Mouse (Mus musculus) heart, embryonic 11.5 days (tissue): ENCODE results near the gene Ndufa6. TPM values are rescaled to one million over a fixed set of nuclear protein-coding genes. Genes with fewer than 3 reads are reported as not detected.
"Not testable (repeated sequence)": the region's sequence is repeated elsewhere in the genome, so short reads cannot be mapped to it uniquely, and the experiment has no call there.

ENCODE experiments used
- ATAC-seq: fragments of 200-750 bp; cut with Nextera tagmentation; replicated peaks from 2 replicates; pipeline ENCODE4 v1.8.0; 2017; ENCODE audit warnings: moderate library complexity; ENCODE audit not compliant: insufficient number of reproducible peaks, low FRiP score, low TSS enrichment
- H3K27ac ChIP-seq: fragments of 300-500 bp; sonication (generic); 2 replicates; pipeline ENCODE4 v1.5.1; 2014; ENCODE audit warnings: mild to moderate bottlenecking, low read depth, low read length
- H3K27me3 ChIP-seq: fragments of 300-500 bp; sonication (generic); 2 replicates; pipeline ENCODE4 v1.6.1; 2014; ENCODE audit warnings: mild to moderate bottlenecking, low read length, mixed read lengths; ENCODE audit not compliant: control insufficient read depth, insufficient read depth
- H3K36me3 ChIP-seq: fragments of 300-500 bp; sonication (generic); 2 replicates; pipeline ENCODE4 v1.6.1; 2014; ENCODE audit warnings: mild to moderate bottlenecking, low read length, moderate library complexity, mixed read lengths; ENCODE audit not compliant: control insufficient read depth, insufficient read depth
- H3K4me1 ChIP-seq: fragments of 300-500 bp; sonication (generic); 2 replicates; pipeline ENCODE4 v1.6.1; 2014; ENCODE audit warnings: low read length; ENCODE audit not compliant: control insufficient read depth, insufficient read depth
- H3K4me2 ChIP-seq: fragments of 300-500 bp; sonication (generic); 2 replicates; pipeline ENCODE4 v1.6.1; 2014; ENCODE audit warnings: mild to moderate bottlenecking, moderate library complexity
- H3K4me3 ChIP-seq: fragments of 300-500 bp; sonication (generic); 2 replicates; pipeline ENCODE4 v1.5.1; 2014; ENCODE audit warnings: low read depth, low read length
- H3K9ac ChIP-seq: fragments of 300-500 bp; sonication (generic); 2 replicates; pipeline ENCODE4 v1.6.1; 2014; ENCODE audit warnings: mild to moderate bottlenecking, low read depth, low read length, moderate library complexity
- H3K9me3 ChIP-seq: fragments of 300-500 bp; sonication (generic); replicated peaks from 2 replicates; pipeline ENCODE4 v1.6.1; 2016; ENCODE audit warnings: low read length; ENCODE audit not compliant: control insufficient read depth
- WGBS: fragments of 180-500 bp; shearing (Covaris S2); extraction: QIAGEN DNeasy Blood & Tissue Kit; methylation state at CpG from one replicate; pipeline ENCODE4 v1.1.7; 2014; ENCODE audit not compliant: insufficient replicate concordance; 5-methylcytosine and 5-hydroxymethylcytosine counted together
- polyA plus RNA-seq: library from polyadenylated mRNA; unstranded; fragments of >200 nt; fragmentation: Nextera tagmentation; extraction: Ambion mirVana; gene quantifications from 2 replicates; pipeline ENCODE4 v1.2.1, GENCODE M21; 2014

Gene Ndufa6
- polyA plus RNA-seq, 1 experiment from 2014 or later: 487 TPM

GRCm38 (mm10) chr15:82374437-82374836 is 20.3 kb upstream of the Ndufa6 start:
- ATAC-seq: no peak
- H3K4me2 ChIP-seq: no peak overlapping the region
- H3K4me3 ChIP-seq: no peak overlapping the region
- no peaks in the 10 kb centered on the region for H3K36me3 ChIP-seq
- no peak overlapping the region for H3K27ac ChIP-seq
- peaks cover 1% of the 10 kb centered on the region; the same call in 1 of the 2 replicates for H3K4me1 ChIP-seq
- no peaks in the 10 kb centered on the region for H3K9me3 ChIP-seq
- 81% methylated on average over 5 of the region's 5 CpGs for WGBS
- H3K9ac ChIP-seq: no peak overlapping the region
- no peaks in the 10 kb centered on the region for H3K27me3 ChIP-seq

DNA sequence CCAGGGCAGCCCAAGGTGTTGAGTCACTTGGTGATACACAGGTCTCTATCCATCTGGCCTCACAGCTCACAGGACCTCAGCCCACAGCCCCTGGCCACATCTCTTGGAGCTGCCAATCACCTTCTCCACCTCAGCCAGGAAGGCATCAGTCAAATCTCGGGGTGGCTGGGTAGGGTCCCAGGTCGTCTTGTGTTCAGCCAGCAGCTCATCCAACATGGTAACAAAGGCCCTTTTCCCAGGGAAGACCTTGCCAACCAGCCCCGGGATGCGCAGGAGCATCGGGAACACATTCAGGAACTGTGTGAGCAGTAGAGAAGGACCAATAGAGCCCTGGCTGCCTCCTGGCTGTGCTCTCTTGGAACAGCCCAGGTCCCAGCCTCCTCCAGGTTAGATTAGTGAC is 18.9 kb upstream of the Ndufa6 start:
- Histone ChIP-seq H3K27me3 (no peaks in the 10 kb centered on the region), H3K4me2 (no peak overlapping the region), H3K9me3 (no peaks in the 10 kb centered on the region), H3K9ac (no peak overlapping the region), H3K36me3 (no peaks in the 10 kb centered on the region), H3K4me1 (no peaks in the 10 kb centered on the region), H3K27ac (no peak overlapping the region), H3K4me3 (no peak overlapping the region)
- WGBS: 84% methylated on average over 5 of the region's 5 CpGs
- ATAC-seq: no peak

DNA sequence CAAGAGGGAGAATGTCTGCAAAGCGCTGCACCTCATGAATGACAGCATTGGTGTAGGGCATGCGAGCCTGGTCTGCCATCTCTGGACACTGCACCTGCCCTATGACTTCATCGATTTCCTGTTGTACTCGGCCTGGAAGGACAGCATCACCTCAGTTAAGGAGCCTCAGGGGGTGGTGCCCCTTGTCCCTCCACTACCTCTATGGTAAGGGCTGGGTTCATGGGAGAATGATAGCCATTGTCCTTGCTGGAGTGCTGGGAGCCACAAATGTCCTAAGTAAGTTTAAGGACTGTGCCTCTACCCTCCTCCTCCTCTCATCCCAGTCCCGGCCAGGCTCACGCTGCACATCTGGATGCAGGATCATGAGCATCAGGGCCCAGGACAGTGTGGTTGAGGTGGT is 18.3 kb upstream of the Ndufa6 start:
- Histone ChIP-seq H3K36me3 (no peaks in the 10 kb centered on the region), H3K27ac (no peak overlapping the region), H3K4me1 (no peaks in the 10 kb centered on the region), H3K4me3 (no peak overlapping the region), H3K4me2 (no peak overlapping the region), H3K9me3 (no peaks in the 10 kb centered on the region), H3K9ac (no peak overlapping the region), H3K27me3 (no peaks in the 10 kb centered on the region)
- ATAC-seq: no peak
- WGBS: 82% methylated on average over 6 of the region's 6 CpGs

- no peaks in the 10 kb centered on the region for H3K36me3 ChIP-seq
- no peak overlapping the region for H3K9ac ChIP-seq
- 68% methylated on average over 1 of the region's 1 CpGs for WGBS
- no peak overlapping the region for H3K4me2 ChIP-seq
- no peak for ATAC-seq
- H3K27ac ChIP-seq: no peak overlapping the region
- no peaks in the 10 kb centered on the region for H3K9me3 ChIP-seq
- H3K4me3 ChIP-seq: no peak overlapping the region
- no peaks in the 10 kb centered on the region for H3K27me3 ChIP-seq
- H3K4me1 ChIP-seq: no peaks in the 10 kb centered on the region
Measured at GRCm38 (mm10) chr15:82368851-82369250, 14.7 kb upstream of the Ndufa6 start.

GRCm38 (mm10) chr15:82368146-82368545 is 14.0 kb upstream of the Ndufa6 start:
- no peaks in the 10 kb centered on the region for H3K36me3 ChIP-seq
- H3K9me3 ChIP-seq: no peaks in the 10 kb centered on the region
- no peak overlapping the region for H3K9ac ChIP-seq
- WGBS: 76% methylated on average over 4 of the region's 4 CpGs
- H3K4me2 ChIP-seq: no peak overlapping the region
- H3K4me3 ChIP-seq: no peak overlapping the region
- no peaks in the 10 kb centered on the region for H3K4me1 ChIP-seq
- no peak for ATAC-seq
- H3K27me3 ChIP-seq: no peaks in the 10 kb centered on the region
- no peak overlapping the region for H3K27ac ChIP-seq

- not testable (repeated sequence) for H3K27me3 ChIP-seq, ATAC-seq, H3K9me3 ChIP-seq, H3K4me1 ChIP-seq, H3K27ac ChIP-seq, H3K9ac ChIP-seq, H3K4me2 ChIP-seq, H3K4me3 ChIP-seq, H3K36me3 ChIP-seq
- 13% methylated on average over 6 of the region's 9 CpGs for WGBS
Measured at GRCm38 (mm10) chr15:82364561-82364960, 10.4 kb upstream of the Ndufa6 start.

- not testable (repeated sequence) for H3K27me3 ChIP-seq, H3K9me3 ChIP-seq, H3K4me2 ChIP-seq, H3K4me3 ChIP-seq, H3K36me3 ChIP-seq, H3K9ac ChIP-seq, H3K27ac ChIP-seq, H3K4me1 ChIP-seq, ATAC-seq
- 60% methylated on average over 7 of the region's 12 CpGs for WGBS
Measured at GRCm38 (mm10) chr15:82363801-82364200, 9.7 kb upstream of the Ndufa6 start.

- H3K4me3 ChIP-seq: no peak overlapping the region
- H3K9ac ChIP-seq: no peak overlapping the region
- H3K4me1 ChIP-seq: peaks cover 9% of the 10 kb centered on the region; the same call in 1 of the 2 replicates
- WGBS: 77% methylated on average over 3 of the region's 4 CpGs
- no peaks in the 10 kb centered on the region for H3K27me3 ChIP-seq
- ATAC-seq: no peak
- no peaks in the 10 kb centered on the region for H3K36me3 ChIP-seq
- no peaks in the 10 kb centered on the region for H3K9me3 ChIP-seq
- H3K27ac ChIP-seq: no peak overlapping the region
- H3K4me2 ChIP-seq: no peak overlapping the region
Measured at GRCm38 (mm10) chr15:82362234-82362633, 8.1 kb upstream of the Ndufa6 start.

DNA sequence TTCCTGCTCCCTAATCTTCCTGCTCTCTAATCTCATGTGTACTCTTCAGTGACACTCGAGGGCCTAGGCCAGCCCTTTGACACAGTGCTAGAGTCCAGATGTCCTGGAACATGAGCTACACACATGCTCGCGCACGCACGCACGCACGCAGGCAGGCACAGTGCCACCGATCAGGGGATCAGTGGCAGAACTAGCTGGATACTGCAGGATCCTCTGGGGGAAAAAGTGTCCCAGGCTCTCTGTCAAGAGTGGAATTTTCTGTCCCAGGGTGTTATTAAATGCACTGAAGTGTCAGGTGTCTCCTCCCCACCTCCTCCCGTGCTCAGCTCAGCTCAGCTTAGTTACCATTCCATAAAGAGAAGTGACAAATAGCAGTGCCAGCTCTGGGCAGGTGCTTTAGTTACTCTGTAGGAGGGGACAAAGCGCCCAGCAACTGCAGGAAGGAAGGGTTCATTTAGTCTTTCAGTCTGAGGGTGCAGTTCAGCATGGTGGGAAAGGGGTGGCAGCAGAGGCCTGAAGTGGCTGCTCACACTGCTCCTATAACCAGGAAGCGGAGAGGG is 7.4 kb upstream of the Ndufa6 start:
- H3K27ac ChIP-seq: no peak overlapping the region
- H3K4me3 ChIP-seq: no peak overlapping the region
- no peaks in the 10 kb centered on the region for H3K9me3 ChIP-seq
- peaks cover 9% of the 10 kb centered on the region; the same call in 1 of the 2 replicates for H3K4me1 ChIP-seq
- H3K4me2 ChIP-seq: no peak overlapping the region
- WGBS: 71% methylated on average over 11 of the region's 11 CpGs
- no peak for ATAC-seq
- H3K36me3 ChIP-seq: no peaks in the 10 kb centered on the region
- H3K9ac ChIP-seq: no peak overlapping the region
- no peaks in the 10 kb centered on the region for H3K27me3 ChIP-seq
